Mouse (Mus musculus): ENCODE data around the gene Tgm6. TPM values are rescaled to one million over a fixed set of nuclear protein-coding genes. Genes with fewer than 3 reads are reported as not detected.

The Tgm6 gene
- polyA plus RNA-seq, 1 experiment from 2014 or later: 0.57 TPM

GRCm38 (mm10) chr2:130166311-130167214 is 54.3 kb downstream of the Tgm6 start:
- Histone ChIP-seq H3K9me3 (ENCODE audit: control insufficient read depth, low read length) (no peaks in the 10 kb centered on the region), H3K9ac (replicated peaks; ENCODE audit: low read length) (no peak overlapping the region), H3K36me3 (ENCODE audit: control insufficient read depth, insufficient read depth, low read length) (peaks cover 35% of the 10 kb centered on the region), H3K27ac (replicated peaks; ENCODE audit: low read depth, low read length) (no peak overlapping the region), H3K27me3 (ENCODE audit: control insufficient read depth, insufficient read depth, low read length) (no peaks in the 10 kb centered on the region), H3K4me2 (ENCODE audit: low read length) (no peak overlapping the region), H3K4me1 (ENCODE audit: control insufficient read depth, insufficient read depth, low read length) (no peaks in the 10 kb centered on the region), H3K4me3 (replicated peaks; ENCODE audit: low read depth, low read length) (no peak overlapping the region)
- ATAC-seq (ENCODE audit: low FRiP score, low TSS enrichment): peak; percentile 63; the same call in 1 of the 2 replicates
- DNase-seq: peak; percentile 87
- 58% methylated on average over 9 of the region's 9 CpGs for WGBS

- Histone ChIP-seq H3K27me3 (ENCODE audit: control insufficient read depth, insufficient read depth, low read length) (no peaks in the 10 kb centered on the region), H3K9me3 (ENCODE audit: control insufficient read depth, low read length) (no peaks in the 10 kb centered on the region), H3K27ac (replicated peaks; ENCODE audit: low read depth, low read length) (no peak overlapping the region), H3K9ac (replicated peaks; ENCODE audit: low read length) (no peak overlapping the region), H3K4me2 (ENCODE audit: low read length) (no peak overlapping the region), H3K4me3 (replicated peaks; ENCODE audit: low read depth, low read length) (no peak overlapping the region), H3K36me3 (ENCODE audit: control insufficient read depth, insufficient read depth, low read length) (peaks cover 48% of the 10 kb centered on the region), H3K4me1 (ENCODE audit: control insufficient read depth, insufficient read depth, low read length) (no peaks in the 10 kb centered on the region)
- peak; percentile 86 for DNase-seq
- ATAC-seq (ENCODE audit: low FRiP score, low TSS enrichment): no peak
- 50% methylated on average over 3 of the region's 3 CpGs for WGBS
Measured at GRCm38 (mm10) chr2:130167861-130168260, 55.6 kb downstream of the Tgm6 start.

- H3K4me2 ChIP-seq (ENCODE audit: low read length): no peak overlapping the region
- WGBS: 84% methylated on average over 2 of the region's 2 CpGs
- H3K4me1 ChIP-seq (ENCODE audit: control insufficient read depth, insufficient read depth, low read length): peaks cover 3% of the 10 kb centered on the region
- H3K9ac ChIP-seq (replicated peaks; ENCODE audit: low read length): no peak overlapping the region
- H3K36me3 ChIP-seq (ENCODE audit: control insufficient read depth, insufficient read depth, low read length): peaks cover 87% of the 10 kb centered on the region
- no peak for DNase-seq
- no peak overlapping the region for H3K27ac ChIP-seq (replicated peaks; ENCODE audit: low read depth, low read length)
- no peak for ATAC-seq (ENCODE audit: low FRiP score, low TSS enrichment)
- no peaks in the 10 kb centered on the region for H3K9me3 ChIP-seq (ENCODE audit: control insufficient read depth, low read length)
- no peak overlapping the region for H3K4me3 ChIP-seq (replicated peaks; ENCODE audit: low read depth, low read length)
- H3K27me3 ChIP-seq (ENCODE audit: control insufficient read depth, insufficient read depth, low read length): no peaks in the 10 kb centered on the region
Measured at GRCm38 (mm10) chr2:130171674-130172073, 59.5 kb downstream of the Tgm6 start.

GRCm38 (mm10) chr2:130176820-130177219 is 64.6 kb downstream of the Tgm6 start:
- WGBS: 78% methylated on average over 8 of the region's 8 CpGs
- no peaks in the 10 kb centered on the region for H3K9me3 ChIP-seq (ENCODE audit: control insufficient read depth, low read length)
- H3K36me3 ChIP-seq (ENCODE audit: control insufficient read depth, insufficient read depth, low read length): peaks cover 53% of the 10 kb centered on the region
- 0 out of 2 replicates have a peak overlapping the region, but pooled peaks have one; percentile 0 for H3K4me3 ChIP-seq (replicated peaks; ENCODE audit: low read depth, low read length)
- H3K27ac ChIP-seq (replicated peaks; ENCODE audit: low read depth, low read length): no peak overlapping the region
- peak overlapping the region; percentile 99; the same call in 1 of the 2 replicates for H3K9ac ChIP-seq (replicated peaks; ENCODE audit: low read length)
- no peak for DNase-seq
- H3K27me3 ChIP-seq (ENCODE audit: control insufficient read depth, insufficient read depth, low read length): no peaks in the 10 kb centered on the region
- peak overlapping the region; percentile 95 for H3K4me2 ChIP-seq (ENCODE audit: low read length)
- H3K4me1 ChIP-seq (ENCODE audit: control insufficient read depth, insufficient read depth, low read length): peaks cover 17% of the 10 kb centered on the region
- no peak for ATAC-seq (ENCODE audit: low FRiP score, low TSS enrichment)

- H3K4me1 ChIP-seq (ENCODE audit: control insufficient read depth, insufficient read depth, low read length): peaks cover 17% of the 10 kb centered on the region
- ATAC-seq (ENCODE audit: low FRiP score, low TSS enrichment) (no peak), DNase-seq (no peak)
- peak overlapping the region; percentile 95 for H3K4me2 ChIP-seq (ENCODE audit: low read length)
- H3K9me3 ChIP-seq (ENCODE audit: control insufficient read depth, low read length): no peaks in the 10 kb centered on the region
- under 1% methylated on average over 11 of the region's 11 CpGs for WGBS
- no peaks in the 10 kb centered on the region for H3K27me3 ChIP-seq (ENCODE audit: control insufficient read depth, insufficient read depth, low read length)
- H3K4me3 ChIP-seq (replicated peaks; ENCODE audit: low read depth, low read length): peak overlapping the region; percentile 99
- peak overlapping the region; percentile 97 for H3K27ac ChIP-seq (replicated peaks; ENCODE audit: low read depth, low read length)
- H3K9ac ChIP-seq (replicated peaks; ENCODE audit: low read length): peak overlapping the region; percentile 99
- peaks cover 38% of the 10 kb centered on the region for H3K36me3 ChIP-seq (ENCODE audit: control insufficient read depth, insufficient read depth, low read length)
Measured at GRCm38 (mm10) chr2:130178381-130178705, 66.1 kb downstream of the Tgm6 start.

GRCm38 (mm10) chr2:130178706-130179506 is 66.7 kb downstream of the Tgm6 start, which contains the start of gene Snrpb:
Snrpb (minus strand) TSS chr2:130179403.
- ATAC-seq (ENCODE audit: low FRiP score, low TSS enrichment) (peak; percentile 92), DNase-seq (peak; percentile 97)
- Histone ChIP-seq H3K4me1 (ENCODE audit: control insufficient read depth, insufficient read depth, low read length) (peaks cover 17% of the 10 kb centered on the region), H3K9me3 (ENCODE audit: control insufficient read depth, low read length) (no peaks in the 10 kb centered on the region), H3K36me3 (ENCODE audit: control insufficient read depth, insufficient read depth, low read length) (peaks cover 32% of the 10 kb centered on the region), H3K9ac (replicated peaks; ENCODE audit: low read length) (peak within 1 kb of the TSS; percentile 99), H3K27me3 (ENCODE audit: control insufficient read depth, insufficient read depth, low read length) (no peaks in the 10 kb centered on the region), H3K27ac (replicated peaks; ENCODE audit: low read depth, low read length) (peak within 1 kb of the TSS; percentile 97), H3K4me3 (replicated peaks; ENCODE audit: low read depth, low read length) (peak within 1 kb of the TSS; percentile 99), H3K4me2 (ENCODE audit: low read length) (peak within 1 kb of the TSS; percentile 95)
- WGBS: under 1% methylated on average over 81 of the region's 81 CpGs

- WGBS: 2% methylated on average over 15 of the region's 15 CpGs
- peak; percentile 76 for ATAC-seq (ENCODE audit: low FRiP score, low TSS enrichment)
- Histone ChIP-seq H3K27ac (replicated peaks; ENCODE audit: low read depth, low read length) (peak overlapping the region; percentile 97), H3K27me3 (ENCODE audit: control insufficient read depth, insufficient read depth, low read length) (no peaks in the 10 kb centered on the region), H3K9me3 (ENCODE audit: control insufficient read depth, low read length) (no peaks in the 10 kb centered on the region), H3K9ac (replicated peaks; ENCODE audit: low read length) (peak overlapping the region; percentile 64), H3K4me1 (ENCODE audit: control insufficient read depth, insufficient read depth, low read length) (peaks cover 17% of the 10 kb centered on the region), H3K36me3 (ENCODE audit: control insufficient read depth, insufficient read depth, low read length) (peaks cover 25% of the 10 kb centered on the region), H3K4me2 (ENCODE audit: low read length) (peak overlapping the region; percentile 95), H3K4me3 (replicated peaks; ENCODE audit: low read depth, low read length) (peak overlapping the region; percentile 99)
- no peak for DNase-seq
Measured at GRCm38 (mm10) chr2:130179507-130180019, 67.3 kb downstream of the Tgm6 start.

- Histone ChIP-seq H3K4me2 (ENCODE audit: low read length) (no peak overlapping the region), H3K27ac (replicated peaks; ENCODE audit: low read depth, low read length) (no peak overlapping the region), H3K9me3 (ENCODE audit: control insufficient read depth, low read length) (no peaks in the 10 kb centered on the region), H3K36me3 (ENCODE audit: control insufficient read depth, insufficient read depth, low read length) (no peaks in the 10 kb centered on the region), H3K9ac (replicated peaks; ENCODE audit: low read length) (no peak overlapping the region), H3K27me3 (ENCODE audit: control insufficient read depth, insufficient read depth, low read length) (no peaks in the 10 kb centered on the region), H3K4me3 (replicated peaks; ENCODE audit: low read depth, low read length) (no peak overlapping the region), H3K4me1 (ENCODE audit: control insufficient read depth, insufficient read depth, low read length) (no peaks in the 10 kb centered on the region)
- DNase-seq (no peak), ATAC-seq (ENCODE audit: low FRiP score, low TSS enrichment) (no peak)
- 91% methylated on average over 12 of the region's 12 CpGs for WGBS
Measured at GRCm38 (mm10) chr2:130188391-130188790, 76.2 kb downstream of the Tgm6 start.

Data from midbrain, embryonic 14.5 days (tissue).